In genomic region chr19:3942986-3943735, GRCm38 (mm10) we compare ENCODE assay signal across 9 mouse cellular contexts. TPM values are rescaled to one million over a fixed set of nuclear protein-coding genes. Genes with fewer than 3 reads are reported as not detected.
A peak's percentile ranks its signal among the peaks of the same experiment; 100 is the strongest.
DNase-seq lines count a peak whose midpoint lies in the region; ATAC-seq and TF ChIP-seq lines count a peak whose summit lies in the region.
"Had no signal": no experiment of that assay in that cellular context is flagged by ENCODE, and none has a peak within 500 bp of the region (broad histone marks: within the 10 kb centered on the region; RNA-seq: fewer than 3 reads in every experiment).

No protein-coding gene starts in this region.

- no peaks in the 10 kb centered on the region for H3K9me3 ChIP-seq in heart, embryonic 12.5 days (replicated peaks)
- H3K9me3 ChIP-seq in embryonic facial prominence, embryonic 13.5 days, result no peaks in the 10 kb centered on the region

- H3K4me3 ChIP-seq in heart, embryonic 12.5 days, result peak overlapping the region; percentile 16
- no peak overlapping the region for H3K4me3 ChIP-seq in embryonic facial prominence, embryonic 13.5 days
- no peak overlapping the region for H3K4me3 ChIP-seq in layer of hippocampus, adult 2 months
- H3K4me3 ChIP-seq: myocyte had no signal

- WGBS in heart, embryonic 12.5 days, result 13% methylated on average over 27 of the region's 27 CpGs
- WGBS in embryonic facial prominence, embryonic 13.5 days, result 25% methylated on average over 27 of the region's 27 CpGs

- no peak overlapping the region; the same call in 1 of the 2 replicates for H3K9ac ChIP-seq in heart, embryonic 12.5 days
- H3K9ac ChIP-seq in embryonic facial prominence, embryonic 13.5 days, result no peak overlapping the region

- DNase-seq in heart, adult 8-10 months (ENCODE audit: low spot score), result no peak
- DNase-seq in kidney, postnatal 10 days, result peak; percentile 58
- DNase-seq in lung, postnatal 36 days, result peak; percentile 92
- DNase-seq in yolk sac, embryonic 10.5 days (ENCODE audit: low spot score), result peak; percentile 64
- no peak for DNase-seq in left cerebral cortex, adult 18-20 months (ENCODE audit: low spot score in 2 of 2)
- no peak for DNase-seq in layer of hippocampus, adult 2 months (ENCODE audit: low spot score in 2 of 2)

- peak overlapping the region; percentile 61 for H3K4me2 ChIP-seq in heart, embryonic 12.5 days
- peak overlapping the region; percentile 33; the same call in 1 of the 2 replicates for H3K4me2 ChIP-seq in embryonic facial prominence, embryonic 13.5 days

- no peak for TF ChIP-seq CTCF in layer of hippocampus, adult 2 months (conservative IDR thresholded peaks at IDR 0.05)

- no peaks in the 10 kb centered on the region for H3K36me3 ChIP-seq in heart, embryonic 12.5 days
- no peaks in the 10 kb centered on the region for H3K36me3 ChIP-seq in embryonic facial prominence, embryonic 13.5 days

- peak; percentile 46 for ATAC-seq in heart, embryonic 12.5 days (ENCODE audit: insufficient number of reproducible peaks, low FRiP score)
- ATAC-seq in embryonic facial prominence, embryonic 13.5 days (ENCODE audit: insufficient number of reproducible peaks, insufficient read depth, low FRiP score, low TSS enrichment, low read depth), result no peak

- no peak overlapping the region for H3K27ac ChIP-seq in heart, embryonic 12.5 days (ENCODE audit: poor library complexity, severe bottlenecking)
- H3K27ac ChIP-seq in embryonic facial prominence, embryonic 13.5 days, result no peak overlapping the region
- H3K27ac ChIP-seq in layer of hippocampus, adult 2 months, result no peak overlapping the region

- peaks cover 30% of the 10 kb centered on the region for H3K27me3 ChIP-seq in heart, embryonic 12.5 days (replicated peaks)
- no peaks in the 10 kb centered on the region for H3K27me3 ChIP-seq in embryonic facial prominence, embryonic 13.5 days

- peaks cover 13% of the 10 kb centered on the region for H3K4me1 ChIP-seq in heart, embryonic 12.5 days (replicated peaks)
- H3K4me1 ChIP-seq in embryonic facial prominence, embryonic 13.5 days, result peaks cover 4% of the 10 kb centered on the region; the same call in 1 of the 2 replicates

RNA-seq across cellular contexts. Expression of gene Unc93b1, which starts 8.2 kb away (rescaled TPM):
- 7.8 and 8.9 TPM in 2 replicates for polyA plus RNA-seq in heart, embryonic 12.5 days (2016; fragmentation: Nextera tagmentation; extraction: Ambion mirVana)
- total RNA-seq in heart, adult 8-10 months (2022), result 10 to 100 TPM; 11.1 to 19.2 (median 13.7) TPM
- 15.8 and 16.6 TPM in 2 replicates for polyA plus RNA-seq in embryonic facial prominence, embryonic 13.5 days (2015; fragmentation: Nextera tagmentation; extraction: Ambion mirVana)
- total RNA-seq in left cerebral cortex, adult 18-20 months (2021), result 10 to 100 TPM; 14.6 to 16.6 TPM
- total RNA-seq in layer of hippocampus, adult 2 months (2021), result 10 to 100 TPM; 11.4 to 16.1 TPM

RNA-seq across cellular contexts. Expression of gene Aldh3b1, which starts 13.6 kb away (rescaled TPM):
- 2.0 and 2.3 TPM in 2 replicates for polyA plus RNA-seq in heart, embryonic 12.5 days (2016; fragmentation: Nextera tagmentation; extraction: Ambion mirVana)
- 1 to 10 TPM in 3 of 4 experiments, under 1 TPM in 1; 0.76 to 2.2 (median 1.6) TPM for total RNA-seq in heart, adult 8-10 months (2022)
- polyA plus RNA-seq in embryonic facial prominence, embryonic 13.5 days (2015; fragmentation: Nextera tagmentation; extraction: Ambion mirVana), result 1.6 and 1.7 TPM in 2 replicates
- total RNA-seq in left cerebral cortex, adult 18-20 months (2021), result 1 to 10 TPM; 3.0 to 4.2 TPM
- 1 to 10 TPM; 2.2 to 2.4 TPM for total RNA-seq in layer of hippocampus, adult 2 months (2021)

RNA-seq across cellular contexts. Expression of gene Aldh3b3, which starts 15.3 kb away (rescaled TPM):
- polyA plus RNA-seq in heart, embryonic 12.5 days (2016; fragmentation: Nextera tagmentation; extraction: Ambion mirVana), result not detected in 2 replicates
- total RNA-seq in heart, adult 8-10 months (2022), result 1 to 10 TPM in 1 of 4 experiments, under 1 TPM in 3; 0.35 to 1.2 (median 0.55) TPM
- 0.24 TPM in 1 of 2 replicates, not detected in the other for polyA plus RNA-seq in embryonic facial prominence, embryonic 13.5 days (2015; fragmentation: Nextera tagmentation; extraction: Ambion mirVana)
- under 1 TPM in 1 of 2 experiments, not detected in 1; 0.23 TPM for total RNA-seq in left cerebral cortex, adult 18-20 months (2021)
- total RNA-seq in layer of hippocampus, adult 2 months (2021), result not detected

RNA-seq across cellular contexts. Expression of gene Aldh3b2, which starts 29.0 kb away (rescaled TPM):
- polyA plus RNA-seq in heart, embryonic 12.5 days (2016; fragmentation: Nextera tagmentation; extraction: Ambion mirVana), result 0.40 and 0.86 TPM in 2 replicates
- total RNA-seq in heart, adult 8-10 months (2022), result under 1 TPM in 2 of 4 experiments, not detected in 2; 0.19 to 0.23 TPM
- 7.9 and 8.2 TPM in 2 replicates for polyA plus RNA-seq in embryonic facial prominence, embryonic 13.5 days (2015; fragmentation: Nextera tagmentation; extraction: Ambion mirVana)
- total RNA-seq in left cerebral cortex, adult 18-20 months (2021), result 1 to 10 TPM; 1.1 to 1.3 TPM
- total RNA-seq in layer of hippocampus, adult 2 months (2021), result under 1 TPM; 0.64 to 0.90 TPM

RNA-seq across cellular contexts. Expression of gene Ndufs8, which starts 30.6 kb away (rescaled TPM):
- polyA plus RNA-seq in heart, embryonic 12.5 days (2016; fragmentation: Nextera tagmentation; extraction: Ambion mirVana), result 298 and 324 TPM in 2 replicates
- total RNA-seq in heart, adult 8-10 months (2022), result 100 to 1,000 TPM; 481 to 543 (median 507) TPM
- 258 and 278 TPM in 2 replicates for polyA plus RNA-seq in embryonic facial prominence, embryonic 13.5 days (2015; fragmentation: Nextera tagmentation; extraction: Ambion mirVana)
- total RNA-seq in left cerebral cortex, adult 18-20 months (2021), result 100 to 1,000 TPM; 141 to 148 TPM
- total RNA-seq in layer of hippocampus, adult 2 months (2021), result 100 to 1,000 TPM; 125 to 142 TPM

Comparison
In these comparisons a context has a peak if more than half of its experiments do, and no peak if none do; other contexts are left out.
1. DNase-seq: peak in kidney, postnatal 10 days (single experiment), lung, postnatal 36 days (single experiment) and yolk sac, embryonic 10.5 days (single experiment); none in heart, adult 8-10 months (single experiment), left cerebral cortex, adult 18-20 months (0 of 2) and layer of hippocampus, adult 2 months (0 of 2).